Mouse (Mus musculus) MEL-GATA-1-ER (cell line): Measurements from ENCODE around the gene Micall2.
"Not testable (repeated sequence)": the region's sequence is repeated elsewhere in the genome, so short reads cannot be mapped to it uniquely, and the experiment has no call there.

Source experiments
- DNase-seq: peaks from one replicate; pipeline ENCODE4 v3.0.0-alpha.2; 2012; ENCODE audit warnings: low read depth; ENCODE audit errors: extremely low read depth

The Micall2 gene

DNA sequence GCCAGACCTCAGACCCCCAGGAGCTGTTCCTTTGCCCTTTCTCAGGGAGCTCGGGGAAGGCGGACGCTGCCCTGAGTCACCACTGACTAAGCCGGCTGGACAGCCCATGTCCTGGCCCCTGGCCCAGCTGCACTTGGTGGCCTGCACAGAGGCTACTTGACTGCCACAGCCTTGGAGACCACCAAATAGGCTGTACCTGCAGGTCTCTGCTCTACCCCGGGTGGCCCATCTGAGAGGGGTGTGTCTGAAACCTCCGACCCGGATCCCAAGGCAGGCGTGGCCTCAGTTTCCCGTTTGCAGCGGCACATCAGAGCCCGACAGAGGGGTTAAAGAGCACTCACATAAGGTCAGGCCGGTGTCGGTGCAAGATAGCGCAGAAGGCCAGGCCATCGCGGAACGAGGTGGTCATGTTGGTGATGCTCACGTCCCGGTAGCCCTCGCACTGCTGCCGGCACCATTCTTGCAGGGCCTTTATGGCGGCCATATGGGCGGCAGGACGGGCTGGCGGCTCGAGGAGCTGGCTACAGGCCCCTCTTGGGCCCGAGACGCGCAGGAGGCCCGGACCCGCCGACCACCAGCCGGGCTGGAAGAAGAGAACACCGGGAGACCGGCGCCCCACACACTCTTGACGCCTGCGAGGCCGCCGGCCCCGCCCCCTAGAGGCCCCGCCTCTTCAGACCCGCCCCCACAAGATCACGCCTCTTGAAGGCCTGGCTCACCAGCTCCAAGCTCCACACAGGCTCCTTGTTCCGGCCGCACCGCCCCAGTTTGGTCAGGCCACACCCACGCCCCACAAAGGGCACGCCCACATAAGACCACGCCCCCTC, at the start of gene Micall2:
Micall2 (minus strand) TSS at position 660 of the 827 bp plus-strand sequence.
- DNase-seq = peak; percentile 92

DNA sequence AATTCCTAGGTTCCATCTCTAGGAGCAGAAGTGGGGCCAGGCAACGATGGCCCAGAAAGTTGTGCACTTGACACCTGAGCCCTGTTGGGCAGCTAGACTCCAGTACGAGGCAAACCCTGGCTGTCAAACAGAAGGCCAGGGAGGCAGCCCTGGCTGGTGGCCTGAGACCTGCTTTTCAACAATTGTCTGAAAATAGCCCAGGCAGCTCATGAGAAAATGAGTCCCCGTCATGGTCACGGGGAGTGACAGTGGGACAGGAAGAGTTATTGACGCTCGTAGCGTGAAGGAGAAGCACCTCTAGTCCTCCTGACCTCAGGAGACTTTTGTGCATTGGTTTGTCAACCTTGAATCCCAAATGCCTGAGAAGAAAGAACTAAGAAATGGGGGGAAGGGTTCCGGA, 45.3 kb upstream of the Micall2 start:
- no peak for DNase-seq

DNA sequence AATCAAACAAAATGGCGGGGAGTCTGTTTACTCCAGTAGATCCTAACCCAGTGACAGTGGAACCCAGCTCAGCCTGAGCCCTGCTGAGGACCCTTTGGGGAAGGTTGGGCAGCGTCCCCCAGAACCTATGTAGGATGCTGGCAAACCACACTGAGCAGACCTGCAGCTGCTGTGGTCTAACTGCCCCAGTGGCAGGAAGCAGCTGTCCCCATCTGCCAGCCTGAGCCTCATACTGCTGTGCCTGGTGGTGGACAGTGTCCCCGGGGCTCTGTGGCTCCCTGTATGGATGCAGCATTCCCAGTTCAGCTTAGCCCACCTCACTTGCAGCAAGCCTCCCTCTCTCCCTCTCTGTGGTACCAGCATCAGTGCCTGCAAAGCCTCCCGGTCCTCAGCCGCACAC, 40.8 kb upstream of the Micall2 start:
- no peak for DNase-seq

DNA sequence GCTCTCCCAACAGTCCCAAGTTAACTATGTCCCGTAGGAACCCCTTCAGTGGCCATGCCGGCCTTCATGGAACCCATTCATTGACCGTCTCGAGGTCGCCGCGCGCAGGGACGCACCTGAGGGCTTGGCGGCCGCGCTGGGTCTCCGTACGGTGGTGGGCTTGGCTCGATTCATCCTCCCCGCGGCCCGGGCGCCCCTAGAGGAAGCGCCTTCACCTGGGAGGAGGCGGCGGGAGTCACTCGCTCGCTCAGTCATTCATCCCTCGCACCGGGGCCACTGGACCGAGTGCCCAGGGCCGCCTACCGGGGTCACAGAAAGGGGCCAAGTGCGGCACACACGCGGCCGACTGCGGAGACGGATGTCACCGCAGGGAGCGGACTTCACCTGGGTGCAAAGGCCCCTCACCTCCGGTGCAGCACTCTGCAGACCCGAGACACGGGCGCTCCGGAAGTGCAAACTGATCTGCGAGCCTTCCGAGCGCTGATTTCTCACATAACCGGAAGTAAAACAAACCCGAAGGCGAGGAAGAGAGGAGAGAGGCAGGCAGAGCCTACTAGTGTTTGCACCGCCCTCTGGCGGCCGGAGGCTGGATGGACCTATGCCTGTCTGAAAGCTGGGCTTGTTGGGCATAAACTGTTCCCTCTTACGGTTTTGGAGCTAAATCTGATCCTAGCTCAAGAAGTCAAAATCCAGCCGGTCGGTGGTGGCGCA, 39.2 kb upstream of the Micall2 start, which contains the start of gene Ints1:
Ints1 (minus strand) TSS at position 459 of the 711 bp plus-strand sequence.
- peak; percentile 94 for DNase-seq

DNA sequence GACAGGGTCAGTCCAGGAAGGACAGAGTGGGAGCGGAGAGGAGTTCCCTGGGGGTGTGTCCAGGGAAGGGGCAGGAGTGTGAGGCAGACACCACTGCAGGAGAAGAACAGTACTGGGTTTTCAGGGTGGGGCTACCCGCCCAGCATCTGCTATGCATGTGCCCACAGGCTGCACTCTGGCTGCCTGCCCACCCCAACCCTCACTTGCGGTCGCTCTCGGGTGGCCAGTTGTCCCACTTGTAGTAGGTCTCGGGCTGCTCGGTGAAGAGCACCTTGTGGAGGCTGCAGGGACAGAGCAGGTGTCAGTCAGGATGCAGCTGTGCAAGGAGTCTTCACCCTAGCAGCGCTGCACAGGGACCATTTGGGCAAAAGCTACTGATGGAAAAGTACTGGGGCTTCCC, 32.1 kb upstream of the Micall2 start:
- no peak for DNase-seq

DNA sequence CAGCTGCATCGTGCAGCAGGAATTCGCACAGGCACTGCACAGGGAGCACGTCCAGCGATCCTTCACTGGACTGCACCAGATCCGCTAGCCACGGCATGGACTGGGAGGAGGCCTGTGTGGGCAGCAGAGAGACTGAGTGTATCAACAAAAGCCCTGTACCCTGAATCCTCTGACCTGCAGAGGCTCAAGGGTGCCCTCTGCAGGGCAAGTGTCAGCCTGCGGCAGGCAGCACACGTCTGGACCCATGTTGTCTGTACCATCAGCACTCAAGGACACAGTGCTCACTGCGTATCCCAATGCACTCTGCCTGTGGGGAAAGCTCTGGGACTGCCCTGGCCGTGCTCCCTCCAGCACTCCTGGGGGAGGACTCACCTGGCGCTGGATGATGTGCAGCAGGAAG, 28.2 kb upstream of the Micall2 start:
- DNase-seq = no peak

DNA sequence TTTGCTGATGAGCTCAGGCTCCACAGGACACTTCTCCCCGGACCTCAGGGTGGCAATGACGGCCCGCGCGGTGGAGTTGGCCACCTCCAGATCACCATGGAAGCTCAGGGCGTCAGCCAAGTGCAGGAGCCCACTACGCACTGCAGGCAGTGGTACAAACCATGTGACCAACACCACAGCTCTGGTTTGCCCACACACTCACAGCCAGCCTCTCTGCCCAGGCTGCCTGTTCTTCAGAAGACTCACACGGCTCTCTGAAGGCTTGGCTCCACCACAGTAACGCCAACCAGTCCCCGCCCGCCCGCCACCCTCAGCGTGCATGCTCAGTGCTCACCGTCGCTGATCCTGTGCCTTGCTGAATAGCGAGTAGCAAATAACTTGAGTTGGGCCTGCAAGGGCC, 22.0 kb upstream of the Micall2 start:
- no peak for DNase-seq

DNA sequence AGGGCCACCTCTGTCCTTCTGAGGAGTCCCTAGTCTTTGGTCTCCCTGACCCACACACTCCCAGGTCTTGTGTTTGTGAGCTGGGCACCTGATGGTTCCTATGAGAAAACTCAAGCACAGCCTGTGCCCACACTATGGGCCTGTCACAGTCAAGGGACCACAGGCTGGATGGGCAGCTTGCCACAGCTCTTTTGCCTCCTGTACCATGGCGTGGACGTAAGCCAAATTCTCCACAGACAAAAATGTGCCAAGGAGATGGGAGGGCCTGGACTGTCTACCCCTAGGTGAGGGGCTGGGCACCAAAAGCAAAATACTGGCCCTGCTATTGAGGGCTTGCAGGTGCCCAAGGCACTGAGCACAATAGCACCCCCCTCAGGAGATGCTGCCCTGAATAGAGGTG, 20.4 kb upstream of the Micall2 start:
- DNase-seq = no peak

DNA sequence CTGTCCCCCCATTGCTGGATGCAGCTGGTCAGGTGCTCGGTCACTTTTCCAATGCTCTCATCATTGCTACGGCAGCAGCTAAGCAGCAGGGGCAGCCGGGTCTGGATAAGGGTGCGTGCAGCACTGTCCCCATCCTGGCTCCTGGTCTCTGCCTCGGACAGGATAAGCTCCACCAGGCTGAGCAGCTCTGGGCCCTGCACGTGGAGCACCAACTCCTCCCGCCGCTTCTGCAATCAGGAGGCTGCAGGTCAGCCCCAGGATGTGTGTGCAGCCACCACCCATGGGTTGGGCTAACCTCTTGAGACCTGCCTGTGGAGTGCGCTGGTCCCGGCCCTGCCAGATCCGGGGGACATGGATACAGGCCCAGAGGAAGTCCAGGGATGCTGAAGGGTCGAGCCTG, 20.0 kb upstream of the Micall2 start:
- no peak for DNase-seq

DNA sequence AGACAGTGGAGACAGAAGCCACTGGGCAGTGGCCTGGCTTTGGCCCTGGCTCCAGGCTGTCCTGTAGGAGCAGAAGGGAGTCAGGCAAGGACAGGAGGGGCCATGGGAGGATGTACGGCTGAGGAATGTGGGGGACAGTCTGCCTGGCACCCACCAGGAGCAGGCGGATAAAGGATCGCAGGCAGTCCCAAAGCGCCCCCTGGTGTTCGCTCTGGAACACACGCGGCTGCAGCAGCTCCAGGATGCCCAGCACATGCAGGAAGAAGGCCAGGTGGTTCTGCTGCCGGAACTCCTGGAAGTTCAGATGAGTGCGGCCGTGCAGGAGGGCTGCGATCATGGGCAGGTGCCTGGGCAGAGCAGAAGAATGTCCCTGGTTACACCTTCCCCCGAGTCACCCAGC, 18.6 kb upstream of the Micall2 start:
- no peak for DNase-seq

DNA sequence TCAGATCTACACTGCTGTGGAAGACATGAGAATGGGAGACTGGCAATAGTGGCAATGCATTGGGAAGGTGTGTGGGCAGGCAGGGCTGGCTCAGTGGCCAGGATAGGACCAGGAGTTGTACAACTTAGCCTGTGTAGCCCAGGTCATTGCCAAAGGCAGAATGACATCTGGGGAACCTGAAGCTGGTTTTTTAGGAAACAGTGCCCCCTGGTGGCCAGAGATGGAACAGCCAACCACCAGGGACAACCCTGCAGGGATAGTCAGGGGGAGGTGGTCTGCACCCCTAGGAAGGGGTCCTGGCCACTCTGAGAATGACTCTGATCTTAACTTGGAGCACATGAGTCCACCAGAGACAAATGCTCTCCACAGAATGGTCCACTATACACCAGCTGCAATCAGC, 14.4 kb upstream of the Micall2 start:
- DNase-seq = no peak

DNA sequence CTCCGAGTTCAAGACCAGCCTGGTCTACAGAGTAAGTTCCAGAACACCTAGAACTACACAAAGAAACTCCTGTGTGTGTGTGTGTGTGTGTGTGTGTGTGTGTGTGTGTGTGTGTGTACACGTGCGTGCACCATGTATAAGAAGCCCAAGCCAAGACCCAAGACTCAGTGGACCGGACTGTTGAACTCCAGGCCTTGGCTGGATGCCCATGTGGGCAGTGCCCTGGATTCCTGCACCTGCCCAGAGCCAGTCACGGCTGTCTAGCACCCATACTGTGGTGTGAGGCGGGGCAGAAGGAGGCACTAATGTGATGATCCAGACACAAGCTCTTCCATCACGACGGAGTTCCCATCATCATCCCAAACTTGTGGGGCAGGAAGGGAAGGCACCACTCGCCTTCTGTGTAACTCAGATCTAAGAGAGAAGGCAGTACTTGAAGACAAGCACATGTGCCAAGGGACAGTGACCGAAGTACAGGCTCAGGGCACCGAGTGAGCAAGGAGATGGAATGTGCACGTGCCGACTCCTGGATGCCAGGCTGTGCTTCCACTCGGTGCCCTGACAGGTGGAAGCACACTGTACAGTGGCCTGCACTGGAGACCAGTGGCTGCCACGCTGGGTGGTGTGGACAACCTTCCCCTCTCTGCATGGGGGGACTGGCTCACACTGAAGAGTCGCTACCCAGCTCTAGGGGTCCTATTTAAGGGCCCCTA, 13.4 kb upstream of the Micall2 start:
- no peak for DNase-seq

DNA sequence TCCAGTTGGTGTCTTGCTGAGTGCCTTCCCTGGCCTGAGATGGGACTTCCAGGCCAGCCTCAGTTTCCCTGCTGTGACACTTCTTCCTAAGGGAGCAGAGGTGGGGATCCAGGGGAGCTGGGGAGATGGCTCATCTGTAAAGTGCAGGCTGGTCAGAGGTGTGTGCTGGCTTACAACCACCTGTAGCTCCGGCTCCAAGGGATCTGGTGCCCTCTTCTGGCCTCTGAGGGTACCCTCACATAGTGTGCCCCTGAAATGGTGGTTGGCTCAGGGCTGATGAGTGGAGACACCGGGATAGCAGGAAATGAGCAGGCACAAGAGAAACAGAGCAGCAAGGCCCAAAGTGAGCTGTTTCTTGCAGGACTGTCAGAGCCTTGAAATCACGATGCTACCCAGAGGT, 9.6 kb upstream of the Micall2 start:
- no peak for DNase-seq

DNA sequence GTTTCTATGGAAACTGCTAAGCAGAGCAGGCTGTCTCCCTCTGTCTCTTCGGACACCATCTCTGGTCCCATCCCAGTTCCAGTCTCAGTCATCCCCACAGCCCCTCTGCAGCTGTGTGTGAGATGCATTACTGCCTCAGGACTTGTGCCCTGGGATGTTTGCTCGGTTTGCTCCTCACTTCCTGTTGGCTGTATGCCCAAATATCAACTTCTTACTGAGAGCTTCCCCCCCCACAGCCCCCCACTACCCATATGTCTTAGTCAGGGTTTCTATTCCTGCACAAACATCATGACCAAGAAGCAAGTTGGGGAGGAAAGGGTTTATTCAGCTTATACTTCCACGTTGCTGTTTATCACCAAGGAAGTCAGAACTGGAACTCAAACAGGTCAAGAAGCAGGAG, 6.5 kb upstream of the Micall2 start:
- not testable (repeated sequence) for DNase-seq

DNA sequence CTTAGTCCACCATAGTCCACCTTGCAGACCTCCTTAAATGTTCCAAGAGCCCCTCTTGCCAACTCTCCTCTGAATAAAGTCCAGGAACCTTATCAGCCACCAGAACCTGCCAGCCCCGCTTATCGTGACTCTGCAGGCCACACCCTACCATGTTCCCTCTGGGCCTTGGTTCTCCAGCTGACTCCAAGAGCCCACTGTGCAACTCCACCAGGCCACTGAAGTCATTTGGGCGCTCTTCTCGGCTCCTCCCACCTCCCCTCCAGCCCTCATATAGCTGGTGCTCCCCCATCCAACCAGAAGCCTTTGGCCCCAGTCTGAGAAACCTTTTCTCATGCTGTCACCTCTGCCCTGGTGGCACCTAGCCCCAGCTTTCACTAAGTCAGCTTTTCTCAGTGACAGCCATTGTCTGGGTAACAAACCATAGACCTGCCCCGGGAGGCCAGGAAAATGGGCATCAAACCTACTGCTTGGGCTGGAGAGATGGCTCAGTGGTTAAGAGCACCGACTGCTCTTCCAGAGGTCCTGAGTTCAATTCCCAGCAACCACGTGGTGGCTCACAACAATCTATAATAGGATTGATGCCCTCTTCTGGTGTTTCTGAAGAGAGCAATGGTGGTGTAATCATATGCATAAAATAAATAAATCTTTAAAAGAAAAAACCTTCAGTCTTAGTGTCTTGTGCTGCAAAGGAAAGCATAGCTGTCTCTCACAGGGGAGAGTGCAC, 2.6 kb upstream of the Micall2 start:
- DNase-seq = peak; percentile 89

DNA sequence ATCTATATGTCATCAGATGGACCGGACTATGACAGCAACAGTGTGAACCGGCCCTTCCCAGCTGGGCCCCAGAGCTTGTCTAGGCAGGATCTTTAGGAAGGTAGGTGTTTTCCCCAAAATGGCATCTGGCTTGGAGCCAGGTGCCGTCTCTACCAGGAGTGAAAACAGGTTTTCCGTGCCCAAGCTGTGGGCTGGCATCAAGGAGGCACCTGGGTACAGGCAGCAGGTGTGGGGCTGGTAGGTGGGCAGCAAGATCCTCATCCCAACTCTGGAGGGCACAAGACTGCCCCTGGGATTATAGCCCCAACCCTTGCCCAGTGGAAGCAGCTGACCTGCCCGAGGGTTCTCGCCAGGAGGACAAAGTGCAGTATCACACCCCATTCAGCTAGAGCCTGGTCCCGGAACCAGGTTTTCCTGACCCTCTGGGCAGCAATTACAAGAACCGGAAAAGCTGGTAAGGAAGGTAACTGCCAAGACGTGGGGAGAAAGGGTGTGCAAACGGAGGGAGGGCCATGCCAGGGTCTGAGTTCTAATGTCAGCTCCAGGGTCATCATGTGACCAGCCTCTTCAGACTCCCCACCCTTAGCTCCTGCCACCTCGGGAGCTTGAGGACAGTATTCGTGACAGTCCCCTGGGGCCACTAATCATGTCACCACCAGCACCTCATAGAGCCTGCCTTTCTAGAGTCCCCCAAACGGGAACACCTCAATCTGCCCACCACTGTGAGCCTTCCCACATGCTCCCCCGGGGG, 1.9 kb upstream of the Micall2 start:
- DNase-seq = no peak

DNA sequence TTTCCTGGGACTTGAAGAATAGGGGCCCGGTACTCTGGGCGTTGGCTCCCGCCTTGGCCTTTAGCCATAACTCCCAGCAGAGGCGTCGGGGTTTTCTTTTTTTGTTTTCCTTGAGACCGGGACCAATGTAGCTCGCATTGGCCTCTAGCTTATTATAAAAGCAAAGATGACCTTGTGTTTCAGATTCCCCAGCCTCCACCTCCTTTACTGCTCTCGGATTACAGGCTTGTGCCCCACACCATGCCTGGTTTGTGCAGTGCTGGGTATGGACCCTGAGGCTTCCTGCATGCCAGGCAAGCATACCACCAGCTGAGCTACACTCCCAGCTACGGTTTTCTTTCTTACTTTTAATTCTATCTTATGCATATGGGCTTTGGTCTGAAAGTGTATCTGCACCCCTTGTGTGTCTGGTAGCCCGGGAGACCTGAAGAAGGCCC, 386 bp upstream of the Micall2 start:
- DNase-seq = no peak

DNA sequence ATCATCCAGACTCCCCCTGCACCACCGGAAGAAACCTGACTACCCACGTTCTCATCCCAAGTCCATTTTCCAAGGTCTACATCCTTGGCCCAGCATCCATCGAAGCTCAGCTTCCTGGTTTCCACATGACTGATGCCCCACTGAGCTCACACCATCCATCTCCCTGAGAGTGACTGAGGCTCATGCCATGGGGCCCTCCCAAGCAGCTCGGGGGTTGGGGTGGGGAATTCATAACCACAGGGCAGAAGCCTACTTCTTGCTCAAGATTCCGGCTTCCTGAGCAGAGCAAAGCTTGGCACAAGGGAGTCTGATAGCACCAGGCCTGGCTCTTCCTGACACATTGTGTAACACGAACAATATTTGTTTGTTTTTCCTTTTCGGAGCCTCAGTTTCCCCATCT, 1.4 kb downstream of the Micall2 start:
- DNase-seq = no peak

DNA sequence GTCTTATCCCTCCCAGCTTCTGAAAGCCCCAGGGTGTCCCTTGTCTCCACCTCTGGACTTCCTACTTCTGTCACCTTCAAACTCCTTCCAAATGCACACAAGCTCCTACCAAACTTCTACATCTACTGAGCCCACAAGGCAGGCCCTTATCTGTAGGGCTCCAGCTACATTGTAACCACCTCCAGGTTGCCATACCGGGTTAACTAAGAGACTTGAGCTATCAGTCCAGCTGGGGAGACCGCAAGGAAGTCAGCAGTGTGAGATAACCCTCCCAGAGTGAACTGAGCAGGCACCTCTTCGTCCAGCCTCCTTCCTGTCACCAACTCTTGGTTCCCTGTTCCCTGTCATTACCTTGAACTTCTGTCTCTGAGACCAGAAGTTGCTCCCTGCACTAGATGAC, 2.1 kb downstream of the Micall2 start:
- peak; percentile 100 for DNase-seq

DNA sequence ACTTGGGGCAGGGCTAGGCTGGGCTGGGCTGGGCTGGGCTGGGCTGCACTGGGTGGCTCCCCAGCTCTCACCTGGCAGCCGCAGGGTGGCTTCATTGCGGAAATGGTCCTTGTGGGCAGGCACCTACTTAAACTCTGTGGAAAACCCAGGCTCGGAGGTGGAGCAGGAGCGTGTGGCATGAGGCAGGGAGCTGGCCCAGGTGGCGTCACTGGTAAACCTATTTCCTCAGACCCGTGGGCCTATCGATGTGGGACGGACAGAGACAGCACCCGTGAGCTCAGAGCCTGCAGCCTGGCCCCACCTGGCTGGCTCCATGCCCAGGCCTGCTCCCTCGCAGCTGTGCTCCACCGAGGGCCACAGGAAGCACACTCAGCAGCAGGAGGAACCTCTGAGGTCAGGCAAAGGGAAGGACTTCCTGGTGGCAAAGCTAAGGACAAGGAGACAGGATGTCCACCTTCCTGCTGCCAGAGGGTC, 3.5 kb downstream of the Micall2 start:
- DNase-seq = no peak
